Mouse (Mus musculus) midbrain, embryonic 16.5 days (tissue): ENCODE results near the gene Lrrfip1. TPM values are rescaled to one million over a fixed set of nuclear protein-coding genes. Genes with fewer than 3 reads are reported as not detected.

Experiments used
- ATAC-seq: fragments of 200-750 bp; cut with Nextera tagmentation; 2 replicates; pipeline ENCODE4 v1.8.0; 2017; ENCODE audit warnings: moderate TSS enrichment
- H3K27ac ChIP-seq: fragments of 300-500 bp; sonication (generic); 2 replicates; pipeline ENCODE4 v1.5.1; 2014; ENCODE audit warnings: mild to moderate bottlenecking, low read length, mixed read lengths
- H3K27me3 ChIP-seq: fragments of 300-500 bp; sonication (generic); 2 replicates; pipeline ENCODE4 v1.6.1; 2014; ENCODE audit warnings: low read depth, low read length, mixed read lengths; ENCODE audit not compliant: control insufficient read depth, insufficient read depth
- H3K36me3 ChIP-seq: fragments of 300-500 bp; sonication (generic); 2 replicates; pipeline ENCODE4 v1.6.1; 2014; ENCODE audit warnings: mild to moderate bottlenecking, low read length, moderate library complexity, mixed read lengths; ENCODE audit not compliant: control insufficient read depth, insufficient read depth
- H3K4me1 ChIP-seq: fragments of 300-500 bp; sonication (generic); 2 replicates; pipeline ENCODE4 v1.6.1; 2014; ENCODE audit warnings: mild to moderate bottlenecking, low read length, mixed read lengths; ENCODE audit not compliant: control insufficient read depth, insufficient read depth
- H3K4me2 ChIP-seq: fragments of 300-500 bp; sonication (generic); 2 replicates; pipeline ENCODE4 v1.6.1; 2014; ENCODE audit warnings: mild to moderate bottlenecking, low read length, mixed read lengths
- H3K4me3 ChIP-seq: fragments of 300-500 bp; sonication (generic); 2 replicates; pipeline ENCODE4 v1.5.1; 2014; ENCODE audit warnings: low read depth, mild to moderate bottlenecking, low read length, moderate library complexity, mixed read lengths
- H3K9ac ChIP-seq: fragments of 300-500 bp; sonication (generic); 2 replicates; pipeline ENCODE4 v1.6.1; 2014; ENCODE audit warnings: low read depth, low read length, mixed read lengths
- H3K9me3 ChIP-seq: fragments of 300-500 bp; sonication (generic); replicated peaks from 2 replicates; pipeline ENCODE4 v1.6.1; 2014; ENCODE audit warnings: mild to moderate bottlenecking, low read length, mixed read lengths; ENCODE audit not compliant: control insufficient read depth, poor library complexity, severe bottlenecking
- WGBS: fragments of 180-500 bp; shearing (Covaris S2); extraction: QIAGEN DNeasy Blood & Tissue Kit; methylation state at CpG from one replicate; pipeline ENCODE4 v1.1.7; 2014; 5-methylcytosine and 5-hydroxymethylcytosine counted together
- polyA plus RNA-seq: library from polyadenylated mRNA; unstranded; fragments of >200 nt; fragmentation: Nextera tagmentation; extraction: Ambion mirVana; gene quantifications from 2 replicates; pipeline ENCODE4 v1.2.1, GENCODE M21; 2015

Lrrfip1 gene
- polyA plus RNA-seq, 1 experiment from 2014 or later, result 44.4 TPM

GRCm38 (mm10) chr1:91013803-91014202, 15.3 kb downstream of the Lrrfip1 start:
- WGBS, result 81% methylated on average over 3 of the region's 3 CpGs
- Histone ChIP-seq H3K4me2 (no peak overlapping the region), H3K9me3 (no peaks in the 10 kb centered on the region), H3K9ac (no peak overlapping the region), H3K4me3 (no peak overlapping the region), H3K27ac (no peak overlapping the region), H3K36me3 (no peaks in the 10 kb centered on the region), H3K27me3 (no peaks in the 10 kb centered on the region), H3K4me1 (peaks cover 8% of the 10 kb centered on the region)
- no peak for ATAC-seq

GRCm38 (mm10) chr1:91015571-91015970, 17.0 kb downstream of the Lrrfip1 start:
- no peak overlapping the region for H3K4me2 ChIP-seq
- WGBS, result 86% methylated on average over 7 of the region's 7 CpGs
- no peaks in the 10 kb centered on the region for H3K36me3 ChIP-seq
- no peak overlapping the region for H3K4me3 ChIP-seq
- H3K27ac ChIP-seq, result no peak overlapping the region
- H3K4me1 ChIP-seq, result peaks cover 8% of the 10 kb centered on the region
- H3K27me3 ChIP-seq, result no peaks in the 10 kb centered on the region
- H3K9ac ChIP-seq, result no peak overlapping the region
- H3K9me3 ChIP-seq, result no peaks in the 10 kb centered on the region
- ATAC-seq, result no peak

- Histone ChIP-seq H3K4me3 (no peak overlapping the region), H3K9me3 (no peaks in the 10 kb centered on the region), H3K27me3 (no peaks in the 10 kb centered on the region), H3K9ac (0 out of 2 replicates have a peak overlapping the region, but pooled peaks have one; percentile 38), H3K27ac (peak overlapping the region; percentile 28; the same call in 1 of the 2 replicates), H3K4me1 (peaks cover 8% of the 10 kb centered on the region), H3K36me3 (no peaks in the 10 kb centered on the region), H3K4me2 (peak overlapping the region; percentile 33; the same call in 1 of the 2 replicates)
- ATAC-seq, result no peak
- 18% methylated on average over 20 of the region's 20 CpGs for WGBS
Measured at GRCm38 (mm10) chr1:91017111-91017758, 18.7 kb downstream of the Lrrfip1 start.

GRCm38 (mm10) chr1:91019346-91019745, 20.8 kb downstream of the Lrrfip1 start:
- WGBS, result 95% methylated on average over 2 of the region's 2 CpGs
- Histone ChIP-seq H3K27me3 (no peaks in the 10 kb centered on the region), H3K27ac (no peak overlapping the region), H3K4me1 (peaks cover 8% of the 10 kb centered on the region), H3K9ac (no peak overlapping the region), H3K4me2 (no peak overlapping the region), H3K9me3 (no peaks in the 10 kb centered on the region), H3K4me3 (no peak overlapping the region), H3K36me3 (no peaks in the 10 kb centered on the region)
- no peak for ATAC-seq

GRCm38 (mm10) chr1:91021304-91021703, 22.8 kb downstream of the Lrrfip1 start:
- H3K9ac ChIP-seq, result no peak overlapping the region
- WGBS, result 63% methylated on average over 3 of the region's 3 CpGs
- no peak overlapping the region for H3K4me3 ChIP-seq
- H3K4me1 ChIP-seq, result peaks cover 8% of the 10 kb centered on the region
- ATAC-seq, result no peak
- H3K27me3 ChIP-seq, result no peaks in the 10 kb centered on the region
- H3K36me3 ChIP-seq, result no peaks in the 10 kb centered on the region
- H3K4me2 ChIP-seq, result no peak overlapping the region
- H3K9me3 ChIP-seq, result no peaks in the 10 kb centered on the region; the same call in 1 of the 2 replicates
- no peak overlapping the region for H3K27ac ChIP-seq

GRCm38 (mm10) chr1:91022157-91022895, 23.8 kb downstream of the Lrrfip1 start:
- WGBS, result 87% methylated on average over 11 of the region's 11 CpGs
- Histone ChIP-seq H3K9me3 (no peaks in the 10 kb centered on the region; the same call in 1 of the 2 replicates), H3K27ac (no peak overlapping the region), H3K27me3 (no peaks in the 10 kb centered on the region), H3K4me1 (peaks cover 2% of the 10 kb centered on the region), H3K36me3 (no peaks in the 10 kb centered on the region), H3K9ac (no peak overlapping the region), H3K4me2 (no peak overlapping the region), H3K4me3 (no peak overlapping the region)
- ATAC-seq, result no peak

GRCm38 (mm10) chr1:91023230-91023629, 24.7 kb downstream of the Lrrfip1 start:
- Histone ChIP-seq H3K9ac (no peak overlapping the region), H3K27ac (no peak overlapping the region), H3K9me3 (no peaks in the 10 kb centered on the region; the same call in 1 of the 2 replicates), H3K27me3 (no peaks in the 10 kb centered on the region), H3K4me1 (no peaks in the 10 kb centered on the region), H3K4me2 (no peak overlapping the region), H3K36me3 (no peaks in the 10 kb centered on the region), H3K4me3 (no peak overlapping the region)
- WGBS, result 88% methylated on average over 5 of the region's 5 CpGs
- ATAC-seq, result no peak

- H3K9me3 ChIP-seq, result no peaks in the 10 kb centered on the region; the same call in 1 of the 2 replicates
Measured at GRCm38 (mm10) chr1:91023960-91024359, 25.4 kb downstream of the Lrrfip1 start.

GRCm38 (mm10) chr1:91024464-91024863, 25.9 kb downstream of the Lrrfip1 start:
- no peak for ATAC-seq

More at GRCm38 (mm10) chr1:91023960-91024359, 25.4 kb downstream of the Lrrfip1 start:
- no peak overlapping the region for H3K4me2 ChIP-seq
- H3K36me3 ChIP-seq, result no peaks in the 10 kb centered on the region
- H3K4me3 ChIP-seq, result no peak overlapping the region
- no peak overlapping the region for H3K27ac ChIP-seq
- H3K4me1 ChIP-seq, result no peaks in the 10 kb centered on the region
- no peak for ATAC-seq
- H3K27me3 ChIP-seq, result no peaks in the 10 kb centered on the region
- no peak overlapping the region for H3K9ac ChIP-seq
- WGBS, result 93% methylated on average over 9 of the region's 9 CpGs

More at GRCm38 (mm10) chr1:91024464-91024863, 25.9 kb downstream of the Lrrfip1 start:
- H3K36me3 ChIP-seq, result no peaks in the 10 kb centered on the region
- no peak overlapping the region for H3K9ac ChIP-seq
- no peaks in the 10 kb centered on the region for H3K27me3 ChIP-seq
- H3K4me3 ChIP-seq, result no peak overlapping the region
- H3K4me2 ChIP-seq, result no peak overlapping the region
- H3K9me3 ChIP-seq, result no peaks in the 10 kb centered on the region; the same call in 1 of the 2 replicates
- H3K27ac ChIP-seq, result no peak overlapping the region
- no peaks in the 10 kb centered on the region for H3K4me1 ChIP-seq
- WGBS, result 67% methylated on average over 3 of the region's 3 CpGs
